Comparison of ENCODE assay signal across 8 mouse cellular contexts in the genomic region with DNA sequence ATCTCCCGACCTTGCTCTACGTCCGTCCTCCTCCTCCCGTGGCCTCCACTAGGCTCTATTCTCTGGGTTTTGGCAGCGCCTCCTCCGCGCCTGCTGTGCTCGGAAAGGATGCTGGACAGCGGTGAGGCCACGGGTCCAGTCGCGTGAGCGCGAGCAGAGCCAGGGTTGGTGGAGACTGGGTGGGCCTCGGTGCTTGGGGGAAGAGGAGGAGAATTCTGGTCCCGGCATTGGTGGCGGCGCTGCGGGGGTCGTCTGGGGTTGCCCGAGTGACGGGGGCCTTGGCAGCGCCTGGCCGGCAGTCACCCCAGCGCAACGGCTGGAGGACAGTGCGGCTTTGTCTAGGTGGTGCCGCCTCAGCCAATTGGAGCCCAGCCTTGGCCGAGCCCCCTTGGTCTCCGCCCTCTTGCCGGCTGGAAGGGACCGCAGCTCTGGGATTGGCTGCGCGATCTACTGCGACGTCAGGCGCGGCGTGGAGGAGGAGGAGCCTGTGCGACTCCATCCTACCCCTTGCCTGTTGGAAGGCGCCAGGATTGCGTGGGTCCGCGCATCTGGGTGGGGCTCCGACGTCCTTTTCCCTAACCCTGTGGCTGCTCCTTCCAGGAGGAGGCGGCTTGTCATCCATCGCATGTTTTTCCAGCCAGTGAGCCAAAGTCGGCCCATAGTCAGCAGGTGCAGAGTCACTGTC. TPM values are rescaled to one million over a fixed set of nuclear protein-coding genes. Genes with fewer than 3 reads are reported as not detected.
DNase-seq lines count a peak whose midpoint lies in the region; TF ChIP-seq lines count a peak whose summit lies in the region.

No protein-coding gene starts in this region.

- peak overlapping the region; percentile 94 for H3K27ac ChIP-seq in left cerebral cortex, adult 2 months
- H3K27ac ChIP-seq in macrophage = no peak overlapping the region

- DNase-seq in adrenal gland, adult 18-20 months (ENCODE audit: low spot score in 2 of 2) = peak; percentile 76 to 84
- DNase-seq in embryo, embryonic 10.5 days (ENCODE audit: low spot score) = peak; percentile 94
- DNase-seq in gastrocnemius, postnatal 10 days = peak; percentile 78
- DNase-seq in hindlimb bud, embryonic 11.5 days (ENCODE audit: extremely low spot score, low read depth, low spot score) = peak; percentile 66
- DNase-seq in left cerebral cortex, adult 2 months (ENCODE audit: extremely low spot score in 1 of 2, low spot score in 2 of 2) = peak; percentile 96 to 97
- peak; percentile 99 for DNase-seq in right cerebral cortex, adult 18-20 months
- DNase-seq in urinary bladder, adult 2 months (ENCODE audit: low spot score) = peak; percentile 82

- intact Hi-C loops in left cerebral cortex, adult 2 months (cut with DNase I) = no loop called here

- no peaks in the 10 kb centered on the region for H3K36me3 ChIP-seq in macrophage (ENCODE audit: inconsistent target)

- H3K4me3 ChIP-seq in left cerebral cortex, adult 2 months = peak overlapping the region; percentile 94
- H3K4me3 ChIP-seq in macrophage (ENCODE audit: inconsistent target) = peak overlapping the region; percentile 27

- WGBS in macrophage (ENCODE audit: missing documents) = under 1% methylated on average over 49 of the region's 49 CpGs

- no peaks in the 10 kb centered on the region for H3K79me2 ChIP-seq in macrophage (ENCODE audit: inconsistent target)

- no peak for TF ChIP-seq CTCF in left cerebral cortex, adult 2 months (IDR thresholded peaks at IDR 0.05)

RNA-seq across cellular contexts. Expression of gene Bdh1, which starts 7.5 kb away (rescaled TPM):
- total RNA-seq in adrenal gland, adult 18-20 months (2021) = 10 to 100 TPM in 1 of 2 experiments, 1 to 10 TPM in 1; 5.0 to 23.1 TPM
- total RNA-seq in gastrocnemius, postnatal 10 days (2021) = 1 to 10 TPM; 1.5 to 3.0 TPM
- 100 to 1,000 TPM; 108 TPM for total RNA-seq in left cerebral cortex, adult 2 months (2021)
- total RNA-seq in macrophage (2018; cell fraction: chromatin; rRNA removed) = 1 to 10 TPM in 2 of 26 experiments, under 1 TPM in 2, not detected in 22; 0.28 to 3.3 (median 0.74) TPM
- 1 to 10 TPM in 3 of 26 experiments, under 1 TPM in 23; 0.18 to 1.1 (median 0.47) TPM for total RNA-seq in macrophage (2018; cell fraction: cytosol; rRNA removed)
- total RNA-seq in macrophage (2018; cell fraction: nucleus; rRNA removed) = 1 to 10 TPM in 5 of 26 experiments, under 1 TPM in 10, not detected in 11; 0.13 to 2.3 (median 0.72) TPM
- polyA plus RNA-seq in macrophage (2018) = 0.46 to 1.8 TPM (median 1.5 TPM) in 3 replicates
- 170 and 177 TPM in 2 replicates for polyA plus RNA-seq in urinary bladder, adult 2 months (2012; rRNA removed)

Comparison
In these comparisons a context has a peak if more than half of its experiments do, and no peak if none do; other contexts are left out.
1. RNA of gene Bdh1, which starts 7.5 kb away (total RNA-seq): 108 TPM in left cerebral cortex, adult 2 months; 5.0 to 23.1 TPM in adrenal gland, adult 18-20 months and 1.5 to 3.0 TPM in gastrocnemius, postnatal 10 days; every median in the first group is over 4 times any median in the second.
2. Peak in every context shown above with its lines, with median percentiles within 50 percentile points of each other: DNase-seq.